Mouse (Mus musculus): ENCODE measurements at regions not wholly inside any gene's neighbourhood (a gene's known extent, or its start where the extent isn't known, plus 50 kb on each side); places are given as distances from the start of the nearest gene placed in this dataset.
A peak's percentile ranks its signal among the peaks of the same experiment; 100 is the strongest.

- Histone ChIP-seq H3K27ac (ENCODE audit: low read depth, low read length) (no peak overlapping the region), H3K27me3 (ENCODE audit: control insufficient read depth, insufficient read depth, low read length) (no peaks in the 10 kb centered on the region), H3K36me3 (ENCODE audit: control insufficient read depth, insufficient read depth, low read length) (no peaks in the 10 kb centered on the region), H3K9me3 (ENCODE audit: control insufficient read depth, low read length) (no peaks in the 10 kb centered on the region), H3K4me1 (ENCODE audit: control insufficient read depth, insufficient read depth, low read length) (peaks cover 5% of the 10 kb centered on the region; the same call in 1 of the 2 replicates), H3K9ac (ENCODE audit: low read length) (no peak overlapping the region), H3K4me2 (no peak overlapping the region), H3K4me3 (ENCODE audit: low read depth, low read length) (no peak overlapping the region)
- ATAC-seq (ENCODE audit: low FRiP score) (no peak), DNase-seq (ENCODE audit: low spot score, missing footprints) (no peak)
- 88% methylated on average over 5 of the region's 5 CpGs for WGBS
These were observed 79.8 kb upstream of the Tnik start for GRCm38 (mm10) chr3:28183061-28183762.

GRCm38 (mm10) chr3:28185518-28185917 lies 77.5 kb upstream of the Tnik start:
- H3K27me3 ChIP-seq (ENCODE audit: control insufficient read depth, insufficient read depth, low read length) = no peaks in the 10 kb centered on the region
- H3K4me3 ChIP-seq (ENCODE audit: low read depth, low read length) = no peak overlapping the region
- no peak overlapping the region for H3K9ac ChIP-seq (ENCODE audit: low read length)
- WGBS = 38% methylated on average over 1 of the region's 1 CpGs
- H3K4me1 ChIP-seq (ENCODE audit: control insufficient read depth, insufficient read depth, low read length) = peaks cover 5% of the 10 kb centered on the region; the same call in 1 of the 2 replicates
- no peak overlapping the region for H3K4me2 ChIP-seq
- H3K36me3 ChIP-seq (ENCODE audit: control insufficient read depth, insufficient read depth, low read length) = no peaks in the 10 kb centered on the region
- peak; percentile 71 for ATAC-seq (ENCODE audit: low FRiP score)
- H3K27ac ChIP-seq (ENCODE audit: low read depth, low read length) = no peak overlapping the region
- no peak for DNase-seq (ENCODE audit: low spot score, missing footprints)
- no peaks in the 10 kb centered on the region for H3K9me3 ChIP-seq (ENCODE audit: control insufficient read depth, low read length)

- Histone ChIP-seq H3K27me3 (ENCODE audit: control insufficient read depth, insufficient read depth, low read length) (no peaks in the 10 kb centered on the region), H3K4me1 (ENCODE audit: control insufficient read depth, insufficient read depth, low read length) (peaks cover 5% of the 10 kb centered on the region; the same call in 1 of the 2 replicates), H3K4me3 (ENCODE audit: low read depth, low read length) (no peak overlapping the region), H3K9me3 (ENCODE audit: control insufficient read depth, low read length) (no peaks in the 10 kb centered on the region), H3K27ac (ENCODE audit: low read depth, low read length) (no peak overlapping the region), H3K36me3 (ENCODE audit: control insufficient read depth, insufficient read depth, low read length) (no peaks in the 10 kb centered on the region), H3K9ac (ENCODE audit: low read length) (no peak overlapping the region), H3K4me2 (no peak overlapping the region)
- ATAC-seq (ENCODE audit: low FRiP score) (peak; percentile 35; the same call in 1 of the 2 replicates), DNase-seq (ENCODE audit: low spot score, missing footprints) (no peak)
- WGBS = 22% methylated on average over 2 of the region's 2 CpGs
These were observed 77.1 kb upstream of the Tnik start for GRCm38 (mm10) chr3:28185918-28186317.

GRCm38 (mm10) chr3:28189371-28189770 lies 73.6 kb upstream of the Tnik start:
- 89% methylated on average over 2 of the region's 2 CpGs for WGBS
- Histone ChIP-seq H3K36me3 (ENCODE audit: control insufficient read depth, insufficient read depth, low read length) (no peaks in the 10 kb centered on the region), H3K4me3 (ENCODE audit: low read depth, low read length) (no peak overlapping the region), H3K27me3 (ENCODE audit: control insufficient read depth, insufficient read depth, low read length) (no peaks in the 10 kb centered on the region), H3K9ac (ENCODE audit: low read length) (no peak overlapping the region), H3K4me2 (no peak overlapping the region), H3K27ac (ENCODE audit: low read depth, low read length) (no peak overlapping the region), H3K9me3 (ENCODE audit: control insufficient read depth, low read length) (no peaks in the 10 kb centered on the region), H3K4me1 (ENCODE audit: control insufficient read depth, insufficient read depth, low read length) (peaks cover 5% of the 10 kb centered on the region; the same call in 1 of the 2 replicates)
- ATAC-seq (ENCODE audit: low FRiP score) = no peak
- DNase-seq (ENCODE audit: low spot score, missing footprints) = no peak

GRCm38 (mm10) chr3:28190243-28190642 lies 72.8 kb upstream of the Tnik start:
- 85% methylated on average over 6 of the region's 6 CpGs for WGBS
- no peak overlapping the region for H3K9ac ChIP-seq (ENCODE audit: low read length)
- H3K27me3 ChIP-seq (ENCODE audit: control insufficient read depth, insufficient read depth, low read length) = no peaks in the 10 kb centered on the region
- ATAC-seq (ENCODE audit: low FRiP score) (no peak), DNase-seq (ENCODE audit: low spot score, missing footprints) (no peak)
- no peaks in the 10 kb centered on the region for H3K36me3 ChIP-seq (ENCODE audit: control insufficient read depth, insufficient read depth, low read length)
- peaks cover 5% of the 10 kb centered on the region; the same call in 1 of the 2 replicates for H3K4me1 ChIP-seq (ENCODE audit: control insufficient read depth, insufficient read depth, low read length)
- H3K27ac ChIP-seq (ENCODE audit: low read depth, low read length) = no peak overlapping the region
- H3K4me2 ChIP-seq = no peak overlapping the region
- H3K9me3 ChIP-seq (ENCODE audit: control insufficient read depth, low read length) = no peaks in the 10 kb centered on the region
- no peak overlapping the region for H3K4me3 ChIP-seq (ENCODE audit: low read depth, low read length)

- no peaks in the 10 kb centered on the region for H3K9me3 ChIP-seq (ENCODE audit: control insufficient read depth, low read length)
- no peak overlapping the region for H3K4me3 ChIP-seq (ENCODE audit: low read depth, low read length)
- WGBS = 76% methylated on average over 4 of the region's 4 CpGs
- no peak for ATAC-seq (ENCODE audit: low FRiP score)
- no peaks in the 10 kb centered on the region for H3K4me1 ChIP-seq (ENCODE audit: control insufficient read depth, insufficient read depth, low read length)
- DNase-seq (ENCODE audit: low spot score, missing footprints) = no peak
- H3K36me3 ChIP-seq (ENCODE audit: control insufficient read depth, insufficient read depth, low read length) = no peaks in the 10 kb centered on the region
- no peaks in the 10 kb centered on the region for H3K27me3 ChIP-seq (ENCODE audit: control insufficient read depth, insufficient read depth, low read length)
- H3K27ac ChIP-seq (ENCODE audit: low read depth, low read length) = no peak overlapping the region
- H3K9ac ChIP-seq (ENCODE audit: low read length) = no peak overlapping the region
- no peak overlapping the region for H3K4me2 ChIP-seq
These were observed 68.5 kb upstream of the Tnik start for GRCm38 (mm10) chr3:28194388-28194970.

GRCm38 (mm10) chr3:28196786-28197185 lies 66.2 kb upstream of the Tnik start:
- 70% methylated on average over 1 of the region's 1 CpGs for WGBS
- H3K4me1 ChIP-seq (ENCODE audit: control insufficient read depth, insufficient read depth, low read length) = no peaks in the 10 kb centered on the region
- ATAC-seq (ENCODE audit: low FRiP score) = no peak

GRCm38 (mm10) chr3:28209304-28209703 lies 53.7 kb upstream of the Tnik start:
- H3K27ac ChIP-seq (ENCODE audit: low read depth, low read length) = no peak overlapping the region
- H3K4me3 ChIP-seq (ENCODE audit: low read depth, low read length) = no peak overlapping the region
- ATAC-seq (ENCODE audit: low FRiP score) (no peak), DNase-seq (ENCODE audit: low spot score, missing footprints) (no peak)
- H3K9ac ChIP-seq (ENCODE audit: low read length) = no peak overlapping the region
- H3K36me3 ChIP-seq (ENCODE audit: control insufficient read depth, insufficient read depth, low read length) = no peaks in the 10 kb centered on the region
- no peak overlapping the region for H3K4me2 ChIP-seq
- no peaks in the 10 kb centered on the region for H3K4me1 ChIP-seq (ENCODE audit: control insufficient read depth, insufficient read depth, low read length)
- H3K27me3 ChIP-seq (ENCODE audit: control insufficient read depth, insufficient read depth, low read length) = no peaks in the 10 kb centered on the region
- H3K9me3 ChIP-seq (ENCODE audit: control insufficient read depth, low read length) = no peaks in the 10 kb centered on the region
- 77% methylated on average over 2 of the region's 2 CpGs for WGBS

More at GRCm38 (mm10) chr3:28196786-28197185, 66.2 kb upstream of the Tnik start:
- Histone ChIP-seq H3K27ac (ENCODE audit: low read depth, low read length) (no peak overlapping the region), H3K4me2 (no peak overlapping the region), H3K9me3 (ENCODE audit: control insufficient read depth, low read length) (no peaks in the 10 kb centered on the region), H3K36me3 (ENCODE audit: control insufficient read depth, insufficient read depth, low read length) (no peaks in the 10 kb centered on the region), H3K4me3 (ENCODE audit: low read depth, low read length) (no peak overlapping the region), H3K27me3 (ENCODE audit: control insufficient read depth, insufficient read depth, low read length) (no peaks in the 10 kb centered on the region), H3K9ac (ENCODE audit: low read length) (no peak overlapping the region)
- no peak for DNase-seq (ENCODE audit: low spot score, missing footprints)

Measured in midbrain, embryonic 11.5 days (tissue).